Mouse (Mus musculus) hindbrain, embryonic 12.5 days (tissue): ENCODE results near the gene Grk6. TPM values are rescaled to one million over a fixed set of nuclear protein-coding genes. Genes with fewer than 3 reads are reported as not detected.

Experiments
- ATAC-seq: fragments of 200-750 bp; cut with Nextera tagmentation; 2 replicates; pipeline ENCODE4 v1.8.0; 2017; ENCODE audit warnings: moderate TSS enrichment; ENCODE audit not compliant: low FRiP score
- H3K27ac ChIP-seq: fragments of 300-500 bp; sonication (generic); 2 replicates; pipeline ENCODE4 v1.5.1; 2016; ENCODE audit warnings: mild to moderate bottlenecking
- H3K27me3 ChIP-seq: fragments of 300-500 bp; sonication (generic); 2 replicates; pipeline ENCODE4 v1.6.1; 2016; ENCODE audit warnings: mild to moderate bottlenecking
- H3K36me3 ChIP-seq: fragments of 300-500 bp; sonication (generic); 2 replicates; pipeline ENCODE4 v1.6.1; 2016; ENCODE audit warnings: mild to moderate bottlenecking
- H3K4me1 ChIP-seq: fragments of 300-500 bp; sonication (generic); 2 replicates; pipeline ENCODE4 v1.6.1; 2016
- H3K4me2 ChIP-seq: fragments of 300-500 bp; sonication (generic); replicated peaks from 2 replicates; pipeline ENCODE4 v1.6.1; 2016; ENCODE audit warnings: mild to moderate bottlenecking
- H3K4me3 ChIP-seq: fragments of 300-500 bp; sonication (generic); 2 replicates; pipeline ENCODE4 v1.5.1; 2016; ENCODE audit warnings: mild to moderate bottlenecking
- H3K9ac ChIP-seq: fragments of 300-500 bp; sonication (generic); 2 replicates; pipeline ENCODE4 v1.6.1; 2016; ENCODE audit warnings: mild to moderate bottlenecking, moderate library complexity
- H3K9me3 ChIP-seq: fragments of 300-500 bp; sonication (generic); replicated peaks from 2 replicates; pipeline ENCODE4 v1.6.1; 2016; ENCODE audit warnings: mild to moderate bottlenecking
- WGBS: fragments of 180-500 bp; shearing (Covaris S2); methylation state at CpG from one replicate; pipeline ENCODE4 v1.1.7; 2016; 5-methylcytosine and 5-hydroxymethylcytosine counted together
- microRNA-seq: library from miRNA; unstranded; fragments of <30 nt; microRNA quantifications from one replicate; pipeline ENCODE4, GENCODE M21; 2017
- polyA plus RNA-seq: library from polyadenylated mRNA; unstranded; fragments of >200 nt; fragmentation: Nextera tagmentation; extraction: Ambion mirVana; gene quantifications from 2 replicates; pipeline ENCODE4 v1.2.1, GENCODE M21; 2016

Grk6 gene
- polyA plus RNA-seq, 1 experiment from 2014 or later: 54.4 TPM

DNA sequence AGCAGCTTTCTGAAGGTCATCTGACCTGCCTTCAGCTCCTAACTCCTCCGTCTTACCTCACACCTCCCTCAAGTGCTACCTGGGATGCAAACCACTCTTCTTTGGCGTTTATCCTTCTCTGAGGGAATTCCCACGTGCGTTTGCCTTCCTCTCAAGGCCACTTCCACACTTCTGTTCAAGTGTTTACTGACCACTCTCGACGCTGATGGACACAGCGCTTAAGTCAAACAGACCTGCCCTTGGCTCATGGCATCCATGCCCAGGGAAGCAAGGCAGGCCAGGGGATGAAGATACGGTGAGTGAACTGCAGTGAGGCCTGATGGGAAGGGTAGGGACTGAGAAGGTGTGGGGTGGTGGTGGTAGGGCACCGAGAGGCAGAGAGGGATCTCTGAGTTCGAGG lies 55.7 kb downstream of the Grk6 start:
- Histone ChIP-seq H3K4me2 (no peak overlapping the region), H3K9me3 (no peaks in the 10 kb centered on the region), H3K36me3 (peaks cover 44% of the 10 kb centered on the region), H3K27ac (no peak overlapping the region), H3K4me1 (peaks cover 16% of the 10 kb centered on the region), H3K27me3 (no peaks in the 10 kb centered on the region), H3K4me3 (no peak overlapping the region), H3K9ac (no peak overlapping the region)
- no peak for ATAC-seq
- 87% methylated on average over 10 of the region's 10 CpGs for WGBS

DNA sequence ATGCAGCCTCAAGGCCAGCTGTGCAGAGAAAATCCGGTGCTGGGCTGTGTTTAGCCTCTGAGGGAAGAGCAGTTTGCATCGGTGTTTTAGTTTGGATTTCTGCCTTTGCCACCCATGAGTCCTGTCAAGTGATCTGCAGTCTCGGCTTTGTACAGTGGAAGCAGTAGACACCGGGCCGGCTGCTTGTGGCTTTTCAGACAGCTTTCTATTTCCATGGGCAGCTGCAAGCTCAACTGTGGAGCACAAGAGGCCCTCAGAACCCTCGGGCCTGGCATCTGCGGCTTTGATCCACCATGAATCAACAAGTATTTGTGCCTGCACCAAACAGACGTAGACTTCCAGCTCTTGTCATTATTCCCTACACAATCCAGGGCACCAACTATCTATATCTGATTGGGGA lies 57.5 kb downstream of the Grk6 start:
- H3K9me3 ChIP-seq: no peaks in the 10 kb centered on the region
- no peak for ATAC-seq
- no peak overlapping the region for H3K9ac ChIP-seq
- H3K36me3 ChIP-seq: peaks cover 62% of the 10 kb centered on the region
- no peak overlapping the region for H3K4me3 ChIP-seq
- WGBS: 86% methylated on average over 8 of the region's 8 CpGs
- no peak overlapping the region for H3K4me2 ChIP-seq
- H3K27ac ChIP-seq: no peak overlapping the region
- peaks cover 5% of the 10 kb centered on the region; the same call in 1 of the 2 replicates for H3K4me1 ChIP-seq
- no peaks in the 10 kb centered on the region for H3K27me3 ChIP-seq

DNA sequence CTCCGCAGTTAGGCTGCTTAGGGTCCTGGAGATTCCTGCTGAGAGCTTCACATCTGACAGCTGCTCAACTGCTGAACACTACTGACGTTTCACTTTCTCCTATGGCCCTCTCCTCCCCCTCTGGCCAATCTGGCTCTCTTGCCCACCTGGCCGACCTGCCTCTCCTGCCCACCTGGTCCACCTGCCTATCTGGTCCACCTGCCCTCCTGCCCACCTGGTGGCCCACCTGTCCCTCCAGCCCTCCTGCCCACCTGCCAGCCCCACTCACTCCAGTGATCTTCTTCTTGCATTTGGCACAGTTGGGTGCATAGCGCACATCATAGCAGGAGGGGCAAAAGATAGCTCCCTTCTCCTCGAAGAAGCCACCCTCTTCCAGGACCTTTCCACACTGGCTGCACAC lies 59.5 kb downstream of the Grk6 start:
- WGBS: 90% methylated on average over 5 of the region's 5 CpGs
- Histone ChIP-seq H3K4me1 (no peaks in the 10 kb centered on the region), H3K27me3 (no peaks in the 10 kb centered on the region), H3K4me2 (no peak overlapping the region), H3K4me3 (no peak overlapping the region), H3K9ac (no peak overlapping the region), H3K27ac (no peak overlapping the region), H3K9me3 (no peaks in the 10 kb centered on the region), H3K36me3 (peaks cover 71% of the 10 kb centered on the region)
- no peak for ATAC-seq

DNA sequence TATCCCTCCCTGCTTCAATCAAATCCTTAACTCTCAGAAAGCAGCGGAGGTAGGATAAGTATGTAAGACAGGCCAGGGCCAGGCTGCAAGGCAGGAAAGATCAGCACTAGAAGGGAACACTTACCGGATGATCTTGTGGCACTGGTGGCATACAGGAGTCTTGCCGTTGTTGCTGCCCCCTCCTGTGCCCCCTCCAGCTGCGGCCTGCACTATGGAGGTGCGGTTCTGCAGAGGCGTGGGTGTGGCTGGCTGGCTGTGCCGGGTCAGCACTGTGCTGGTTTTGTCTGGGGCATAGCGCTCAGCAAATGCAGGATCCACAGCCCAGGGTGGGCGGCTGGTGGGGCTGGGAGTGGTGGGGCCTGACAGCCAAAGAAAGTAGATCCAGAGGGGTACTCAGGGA lies 60.9 kb downstream of the Grk6 start:
- H3K9me3 ChIP-seq: no peaks in the 10 kb centered on the region
- no peaks in the 10 kb centered on the region for H3K27me3 ChIP-seq
- H3K4me3 ChIP-seq: no peak overlapping the region
- WGBS: 90% methylated on average over 9 of the region's 9 CpGs
- no peak for ATAC-seq
- H3K4me1 ChIP-seq: peaks cover 7% of the 10 kb centered on the region
- peaks cover 74% of the 10 kb centered on the region for H3K36me3 ChIP-seq
- no peak overlapping the region for H3K4me2 ChIP-seq
- no peak overlapping the region for H3K27ac ChIP-seq
- no peak overlapping the region for H3K9ac ChIP-seq

DNA sequence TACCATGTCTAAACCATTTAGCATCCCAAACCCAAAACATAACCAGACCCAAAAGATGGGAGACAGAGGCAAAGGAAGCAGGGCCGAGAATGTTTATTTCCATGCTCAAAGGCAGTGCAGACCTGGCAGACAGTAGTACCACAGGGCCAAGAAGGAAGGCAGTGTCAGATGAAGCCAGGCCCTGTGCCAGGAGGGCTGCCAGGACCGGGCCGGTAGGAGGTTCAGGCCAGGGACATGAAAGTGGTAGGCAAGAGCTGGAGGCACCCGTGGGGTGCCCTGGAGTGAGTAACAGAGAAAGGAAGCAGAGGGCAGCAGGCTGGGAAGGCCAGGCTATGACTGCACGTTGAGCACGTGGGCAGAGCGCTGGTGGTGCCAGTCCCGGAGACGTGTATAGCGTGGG lies 61.8 kb downstream of the Grk6 start:
- Histone ChIP-seq H3K27me3 (no peaks in the 10 kb centered on the region), H3K4me2 (no peak overlapping the region), H3K4me1 (peaks cover 16% of the 10 kb centered on the region), H3K36me3 (peaks cover 74% of the 10 kb centered on the region), H3K27ac (no peak overlapping the region), H3K4me3 (no peak overlapping the region), H3K9ac (no peak overlapping the region), H3K9me3 (no peaks in the 10 kb centered on the region)
- ATAC-seq: no peak
- WGBS: 96% methylated on average over 10 of the region's 10 CpGs

DNA sequence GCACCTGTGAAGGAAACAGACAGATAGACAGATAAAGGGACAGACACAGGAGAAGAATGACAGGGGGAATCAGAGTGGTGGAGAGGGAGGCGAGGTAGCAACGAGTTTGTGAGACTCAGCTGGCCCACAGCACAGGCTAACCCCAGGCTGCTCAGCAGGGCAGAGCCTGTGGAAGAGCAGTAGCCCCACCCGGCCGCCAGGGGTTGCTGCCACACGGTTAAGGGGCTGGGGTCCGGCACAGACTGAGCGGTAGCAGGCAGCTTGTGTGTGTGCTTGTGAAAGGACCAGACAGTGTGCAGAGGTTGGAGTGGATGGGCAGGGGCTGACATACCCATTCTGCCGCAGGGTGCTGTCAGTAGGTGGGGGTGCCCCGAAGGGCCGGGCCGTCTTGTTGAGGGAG lies 63.0 kb downstream of the Grk6 start:
- H3K36me3 ChIP-seq: peaks cover 64% of the 10 kb centered on the region
- 0 out of 2 replicates have a peak, but pooled peaks have one; percentile 5 for ATAC-seq
- H3K4me2 ChIP-seq: no peak overlapping the region
- no peak overlapping the region for H3K9ac ChIP-seq
- H3K4me1 ChIP-seq: peaks cover 26% of the 10 kb centered on the region
- WGBS: 56% methylated on average over 11 of the region's 11 CpGs
- no peaks in the 10 kb centered on the region for H3K27me3 ChIP-seq
- H3K4me3 ChIP-seq: no peak overlapping the region
- H3K27ac ChIP-seq: no peak overlapping the region
- no peaks in the 10 kb centered on the region for H3K9me3 ChIP-seq

DNA sequence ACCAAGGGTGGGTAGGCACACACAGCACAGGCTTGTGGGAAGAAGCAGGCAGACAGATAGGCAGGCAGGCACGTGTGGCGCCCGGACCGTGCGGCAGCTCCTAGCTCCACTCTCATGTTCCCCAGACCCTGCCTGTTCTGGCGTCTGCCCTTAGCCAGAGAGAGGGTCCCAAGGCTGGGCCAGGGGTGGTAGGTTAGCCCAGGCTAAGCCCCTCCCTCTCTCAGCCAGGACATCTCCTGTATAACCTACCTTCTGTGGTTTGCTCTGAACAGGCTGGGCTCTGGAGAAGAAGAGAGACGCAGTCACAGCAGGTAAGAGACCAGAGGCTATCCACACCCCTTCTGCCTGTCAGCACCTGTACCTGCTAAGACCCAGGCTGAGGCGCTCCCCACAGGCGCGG lies 63.7 kb downstream of the Grk6 start:
- no peak for ATAC-seq
- no peaks in the 10 kb centered on the region for H3K27me3 ChIP-seq
- peaks cover 57% of the 10 kb centered on the region for H3K36me3 ChIP-seq
- H3K4me2 ChIP-seq: no peak overlapping the region
- 96% methylated on average over 10 of the region's 10 CpGs for WGBS
- H3K9ac ChIP-seq: no peak overlapping the region
- no peak overlapping the region for H3K27ac ChIP-seq
- peaks cover 26% of the 10 kb centered on the region for H3K4me1 ChIP-seq
- no peaks in the 10 kb centered on the region for H3K9me3 ChIP-seq
- no peak overlapping the region for H3K4me3 ChIP-seq

DNA sequence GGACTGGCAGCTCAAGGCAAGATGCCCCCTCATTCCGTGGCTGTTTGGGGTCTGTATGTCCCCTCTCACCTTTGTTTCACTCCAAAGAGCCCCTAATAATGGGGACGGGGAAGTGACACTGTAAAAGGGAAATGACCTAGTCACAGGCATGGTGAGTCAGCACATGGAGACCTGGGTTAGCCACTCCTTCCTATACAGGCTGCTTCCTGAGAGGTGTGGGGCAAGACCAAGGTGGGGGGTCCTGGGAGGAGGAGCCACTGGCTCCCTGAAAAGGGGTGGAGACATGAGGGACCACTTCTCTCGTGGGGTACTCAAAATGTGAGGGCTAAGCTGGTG lies 65.4 kb downstream of the Grk6 start:
- Histone ChIP-seq H3K27me3 (peaks cover 7% of the 10 kb centered on the region; the same call in 1 of the 2 replicates), H3K9me3 (no peaks in the 10 kb centered on the region), H3K27ac (peak overlapping the region; percentile 74; the same call in 1 of the 2 replicates), H3K4me1 (peaks cover 26% of the 10 kb centered on the region), H3K4me3 (no peak overlapping the region), H3K9ac (peak overlapping the region; percentile 27; the same call in 1 of the 2 replicates), H3K36me3 (peaks cover 41% of the 10 kb centered on the region), H3K4me2 (peak overlapping the region; percentile 95; the same call in 1 of the 2 replicates)
- WGBS: 44% methylated on average over 3 of the region's 3 CpGs
- no peak for ATAC-seq

Small RNAs within 50 kb of the gene (microRNA-seq; reads per million reads assigned to microRNA genes)
- gene Mir6943 (not detected), gene Mir6944 (120 reads per million, percentile 49 among the genes with 10 or more reads in this experiment), gene Mir6945 (2.2 reads per million)

Other genes with a start within 250 kb of the Grk6 start
- 78.7 and 81.6 TPM in 2 replicates for gene Nsd1, start 235.3 kb upstream of the Grk6 start, polyA plus RNA-seq
- 310 and 344 TPM in 2 replicates for gene Prelid1, start 124.6 kb upstream of the Grk6 start, polyA plus RNA-seq
- gene Rab24, start 123.1 kb upstream of the Grk6 start, polyA plus RNA-seq: 101 and 105 TPM in 2 replicates
- gene Mxd3, start 115.2 kb upstream of the Grk6 start, polyA plus RNA-seq: 22.2 and 24.3 TPM in 2 replicates
- gene Lman2, start 82.3 kb upstream of the Grk6 start, polyA plus RNA-seq: 88.1 and 92.8 TPM in 2 replicates
- 0.35 and 0.78 TPM in 2 replicates for gene Rgs14, start 75.3 kb upstream of the Grk6 start, polyA plus RNA-seq
- 0.10 TPM in 1 of 2 replicates, not detected in the other for gene Slc34a1, start 46.9 kb upstream of the Grk6 start, polyA plus RNA-seq
- not detected in 2 replicates for gene Pfn3, start 29.8 kb upstream of the Grk6 start, polyA plus RNA-seq
- 0.16 TPM in 1 of 2 replicates, not detected in the other for gene F12, start 18.3 kb upstream of the Grk6 start, polyA plus RNA-seq
- 1.1 and 1.5 TPM in 2 replicates for gene Prr7, start 19.2 kb downstream of the Grk6 start, polyA plus RNA-seq
- gene Dbn1, start 43.0 kb downstream of the Grk6 start, polyA plus RNA-seq: 585 and 628 TPM in 2 replicates
- 154 and 158 TPM in 2 replicates for gene Pdlim7, start 68.6 kb downstream of the Grk6 start, polyA plus RNA-seq
- gene Dok3, start 84.2 kb downstream of the Grk6 start, polyA plus RNA-seq: 3.7 and 4.7 TPM in 2 replicates
- 64.0 and 64.6 TPM in 2 replicates for gene Ddx41, start 91.6 kb downstream of the Grk6 start, polyA plus RNA-seq
- 67.4 and 71.9 TPM in 2 replicates for gene Fam193b, start 126.0 kb downstream of the Grk6 start, polyA plus RNA-seq
- 113 and 128 TPM in 2 replicates for gene Tmed9, start 128.7 kb downstream of the Grk6 start, polyA plus RNA-seq
- 42.5 and 43.4 TPM in 2 replicates for gene B4galt7, start 154.8 kb downstream of the Grk6 start, polyA plus RNA-seq
- gene Caml, start 177.9 kb downstream of the Grk6 start, polyA plus RNA-seq: 74.1 and 75.9 TPM in 2 replicates
- gene Ddx46, start 190.0 kb downstream of the Grk6 start, polyA plus RNA-seq: 41.1 and 41.2 TPM in 2 replicates
- gene B230219D22Rik, start 248.1 kb downstream of the Grk6 start, polyA plus RNA-seq: 74.6 and 78.4 TPM in 2 replicates